Mouse (Mus musculus): ENCODE results near the gene Vmn1r189. TPM values are rescaled to one million over a fixed set of nuclear protein-coding genes. Genes with fewer than 3 reads are reported as not detected.
"Not testable (repeated sequence)": the region's sequence is repeated elsewhere in the genome, so short reads cannot be mapped to it uniquely, and the experiment has no call there.

The Vmn1r189 gene
- polyA plus RNA-seq (2015; fragmentation: Nextera tagmentation; extraction: Ambion mirVana): not detected in 2 replicates

DNA sequence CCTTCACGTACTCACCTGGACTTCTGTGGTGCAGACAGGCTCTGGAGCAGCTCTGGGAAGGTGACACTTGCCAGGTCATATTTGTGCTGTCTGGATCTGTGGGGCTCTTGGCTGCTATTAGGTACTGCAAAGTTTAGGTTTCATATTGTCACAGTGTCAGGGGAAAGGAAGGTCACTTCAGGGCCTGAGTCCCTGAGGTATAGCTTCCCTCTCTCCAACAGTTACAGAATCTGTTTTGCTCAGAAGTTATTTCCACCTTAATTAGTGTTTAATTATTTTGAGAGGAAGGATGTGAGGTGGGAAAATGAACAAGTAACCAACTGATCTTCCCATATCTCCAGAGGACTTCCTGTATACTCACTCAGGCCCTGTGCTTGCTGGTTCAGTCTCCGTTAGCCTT is at the start of gene Vmn1r189:
Gene Vmn1r189, minus strand, starts transcription at position 101 of the 400 bp plus-strand sequence.
- not testable (repeated sequence) for H3K4me2 ChIP-seq

DNA sequence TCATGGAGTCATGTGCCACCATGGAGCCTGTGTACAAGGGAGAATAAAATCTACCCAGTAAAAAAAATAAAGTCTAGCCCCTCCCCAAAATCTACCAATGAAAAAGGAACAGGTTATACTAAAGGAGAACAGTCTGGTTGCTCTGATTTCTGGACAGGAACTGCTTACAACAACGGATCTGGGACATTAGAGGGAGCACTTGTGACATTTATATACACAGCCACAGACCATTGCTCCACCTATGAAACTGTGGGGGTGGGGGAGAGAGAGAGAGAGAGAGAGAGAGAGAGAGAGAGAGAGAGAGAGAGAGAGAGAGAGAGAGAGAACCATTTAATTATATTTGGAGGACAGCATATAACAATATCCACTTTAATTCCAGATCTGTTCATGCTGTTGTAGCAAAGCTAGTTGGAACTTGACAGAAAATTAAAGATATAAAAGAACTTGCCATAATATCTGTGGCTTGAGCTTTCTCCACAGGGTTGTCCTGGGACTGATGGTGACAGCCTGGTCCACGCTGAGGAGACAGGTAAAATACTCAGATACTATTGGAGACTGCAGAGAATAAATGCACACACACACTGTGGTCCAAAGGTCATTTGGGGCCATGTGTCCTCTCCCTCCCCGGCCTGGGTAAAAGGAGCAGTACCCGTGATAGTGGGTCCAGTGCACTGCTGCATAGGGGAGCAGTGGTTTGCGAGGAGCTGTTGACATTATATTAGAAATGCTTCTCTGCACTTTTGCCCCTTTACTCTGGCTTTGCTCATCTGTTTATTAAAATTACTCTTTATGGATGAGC is 31.1 kb upstream of the Vmn1r189 start:
- ATAC-seq (replicated peaks; ENCODE audit: low FRiP score); H3K36me3 ChIP-seq; H3K27ac ChIP-seq; H3K4me2 ChIP-seq; H3K27me3 ChIP-seq; H3K4me3 ChIP-seq (replicated peaks); H3K4me1 ChIP-seq; H3K9me3 ChIP-seq (replicated peaks); H3K9ac ChIP-seq: not testable (repeated sequence)
- 72% methylated on average over 5 of the region's 5 CpGs for WGBS

More for the DNA sequence above, at the start of gene Vmn1r189:
- not testable (repeated sequence) for H3K9ac ChIP-seq; H3K27ac ChIP-seq; H3K36me3 ChIP-seq; ATAC-seq (replicated peaks; ENCODE audit: low FRiP score); H3K9me3 ChIP-seq (replicated peaks); H3K27me3 ChIP-seq; H3K4me3 ChIP-seq (replicated peaks); H3K4me1 ChIP-seq
- 96% methylated on average over 2 of the region's 2 CpGs for WGBS

DNA sequence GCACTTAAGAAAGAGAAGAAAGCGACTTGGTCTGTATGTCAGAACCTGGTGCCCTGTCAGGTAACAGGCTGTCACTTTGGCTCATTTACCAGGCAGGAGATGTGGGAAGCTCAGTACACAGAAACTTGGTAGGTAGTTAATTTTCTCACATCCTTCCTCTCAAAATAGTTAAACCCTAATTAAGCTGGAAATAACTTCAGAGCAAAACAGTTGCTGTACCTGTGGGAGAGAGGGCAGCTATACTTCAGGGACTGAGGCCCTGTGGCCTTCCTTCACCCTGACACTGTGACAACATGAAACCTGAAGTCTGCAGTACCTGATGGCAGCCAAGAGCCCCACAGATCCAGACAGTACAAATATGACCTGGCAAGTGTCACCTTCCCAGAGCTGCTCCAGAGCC is 21.5 kb downstream of the Vmn1r189 start, which contains the start of gene Vmn1r188:
Gene Vmn1r188, plus strand, starts transcription at position 301 of the 400 bp plus-strand sequence.
- ATAC-seq (replicated peaks; ENCODE audit: low FRiP score); H3K4me3 ChIP-seq (replicated peaks); H3K9me3 ChIP-seq (replicated peaks); H3K27ac ChIP-seq; H3K4me2 ChIP-seq; H3K36me3 ChIP-seq; H3K4me1 ChIP-seq; H3K9ac ChIP-seq; H3K27me3 ChIP-seq: not testable (repeated sequence)
- WGBS: 82% methylated on average over 1 of the region's 1 CpGs

DNA sequence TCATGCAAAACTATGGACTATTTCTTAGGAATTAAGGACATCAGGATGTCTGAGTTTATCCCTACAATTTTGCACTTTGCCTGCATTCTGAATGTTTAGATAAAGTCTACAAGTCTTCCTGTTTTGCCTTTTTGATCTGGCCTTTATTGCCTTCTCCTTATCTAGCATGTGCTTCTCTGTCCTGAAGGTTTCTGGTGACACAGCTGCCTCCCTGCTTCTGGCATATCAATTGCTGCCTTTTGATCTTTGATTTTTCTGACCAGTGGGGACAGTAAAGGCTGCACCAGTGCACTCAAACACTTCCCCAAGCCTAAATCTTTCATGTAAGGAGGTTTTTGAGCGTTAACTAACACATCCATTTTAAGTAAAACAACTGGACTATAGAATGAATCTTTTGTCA is 42.2 kb downstream of the Vmn1r189 start:
- no peaks in the 10 kb centered on the region for H3K36me3 ChIP-seq
- H3K27me3 ChIP-seq: no peaks in the 10 kb centered on the region
- no peak for ATAC-seq (replicated peaks; ENCODE audit: low FRiP score)
- no peaks in the 10 kb centered on the region for H3K4me1 ChIP-seq
- H3K4me2 ChIP-seq: no peak overlapping the region
- no peak overlapping the region for H3K9ac ChIP-seq
- no peak overlapping the region for H3K27ac ChIP-seq
- no peaks in the 10 kb centered on the region for H3K9me3 ChIP-seq (replicated peaks)
- 44% methylated on average over 1 of the region's 1 CpGs for WGBS
- no peak overlapping the region for H3K4me3 ChIP-seq (replicated peaks)

DNA sequence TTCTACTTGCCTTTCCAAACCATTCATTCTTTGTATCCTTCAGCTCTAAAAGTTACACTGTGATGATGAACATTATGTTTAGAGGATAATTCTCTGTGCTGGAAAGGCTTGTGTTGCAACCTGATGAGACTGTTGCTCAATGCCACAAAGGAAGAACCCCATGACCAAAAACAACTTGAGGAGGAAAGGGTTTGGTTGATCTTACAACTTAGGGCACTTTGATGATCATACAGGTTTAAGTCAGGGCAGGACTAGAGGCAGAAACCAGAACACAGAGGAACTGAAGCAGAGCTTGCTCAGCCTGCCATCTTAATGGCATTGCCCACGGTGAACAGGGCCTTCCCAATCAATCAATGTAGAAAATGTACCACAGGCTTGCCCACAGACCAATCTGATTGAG is 44.2 kb downstream of the Vmn1r189 start:
- no peaks in the 10 kb centered on the region for H3K9me3 ChIP-seq (replicated peaks)
- no peaks in the 10 kb centered on the region for H3K27me3 ChIP-seq
- no peak overlapping the region for H3K27ac ChIP-seq
- no peak overlapping the region for H3K4me3 ChIP-seq (replicated peaks)
- H3K4me1 ChIP-seq: no peaks in the 10 kb centered on the region
- WGBS: 79% methylated on average over 1 of the region's 1 CpGs
- no peak for ATAC-seq (replicated peaks; ENCODE audit: low FRiP score)
- no peaks in the 10 kb centered on the region for H3K36me3 ChIP-seq
- no peak overlapping the region for H3K9ac ChIP-seq
- H3K4me2 ChIP-seq: no peak overlapping the region

DNA sequence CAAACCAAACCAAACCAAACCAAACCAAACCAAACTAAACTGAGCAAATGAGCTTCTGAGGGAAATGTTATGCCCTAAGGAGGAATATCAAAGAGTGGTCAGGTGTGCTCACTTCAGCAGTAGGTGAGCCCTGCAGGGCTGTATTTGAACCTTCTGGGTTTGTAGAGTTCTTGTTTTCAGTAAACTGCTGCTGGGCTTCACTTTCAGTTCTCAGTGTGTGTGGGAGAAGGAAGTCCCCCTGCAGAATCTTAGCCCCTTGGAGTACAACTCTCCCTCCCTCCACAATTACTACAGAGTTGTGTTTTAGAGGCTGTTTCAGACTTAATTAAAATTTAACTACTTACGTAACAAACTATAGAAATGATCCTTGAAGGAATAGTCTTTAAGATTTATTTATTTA is 51.9 kb downstream of the Vmn1r189 start:
- no peaks in the 10 kb centered on the region for H3K9me3 ChIP-seq (replicated peaks)
- no peaks in the 10 kb centered on the region for H3K36me3 ChIP-seq
- 97% methylated on average over 1 of the region's 1 CpGs for WGBS
- H3K4me3 ChIP-seq (replicated peaks): no peak overlapping the region
- H3K27me3 ChIP-seq: no peaks in the 10 kb centered on the region
- peaks cover 2% of the 10 kb centered on the region; the same call in 1 of the 2 replicates for H3K4me1 ChIP-seq
- no peak overlapping the region for H3K27ac ChIP-seq
- H3K9ac ChIP-seq: no peak overlapping the region
- H3K4me2 ChIP-seq: no peak overlapping the region
- ATAC-seq (replicated peaks; ENCODE audit: low FRiP score): no peak

DNA sequence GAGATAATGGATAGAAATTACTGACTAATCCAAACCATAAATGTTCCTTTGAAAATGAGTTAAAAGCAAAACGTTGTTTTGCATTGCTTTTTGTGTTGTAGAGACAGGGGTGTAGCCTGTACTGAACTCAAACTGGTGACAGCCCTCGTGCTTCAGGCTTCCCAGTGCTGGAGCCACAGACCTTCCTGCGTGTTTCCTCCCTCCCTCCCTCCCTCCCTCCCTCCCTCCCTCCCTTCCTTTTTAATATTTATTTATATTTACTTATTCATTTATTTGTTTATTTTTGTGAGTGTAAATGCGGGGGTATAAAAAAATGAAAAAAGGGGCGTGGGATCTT is 54.1 kb downstream of the Vmn1r189 start:
- H3K9me3 ChIP-seq (replicated peaks): no peaks in the 10 kb centered on the region
- 11% methylated on average over 5 of the region's 5 CpGs for WGBS
- peak overlapping the region; percentile 59 for H3K4me3 ChIP-seq (replicated peaks)
- no peak for ATAC-seq (replicated peaks; ENCODE audit: low FRiP score)
- H3K27me3 ChIP-seq: no peaks in the 10 kb centered on the region
- no peaks in the 10 kb centered on the region for H3K36me3 ChIP-seq
- peak overlapping the region; percentile 60 for H3K9ac ChIP-seq
- peak overlapping the region; percentile 93 for H3K27ac ChIP-seq
- H3K4me1 ChIP-seq: peaks cover 2% of the 10 kb centered on the region; the same call in 1 of the 2 replicates
- H3K4me2 ChIP-seq: peak overlapping the region; percentile 69

DNA sequence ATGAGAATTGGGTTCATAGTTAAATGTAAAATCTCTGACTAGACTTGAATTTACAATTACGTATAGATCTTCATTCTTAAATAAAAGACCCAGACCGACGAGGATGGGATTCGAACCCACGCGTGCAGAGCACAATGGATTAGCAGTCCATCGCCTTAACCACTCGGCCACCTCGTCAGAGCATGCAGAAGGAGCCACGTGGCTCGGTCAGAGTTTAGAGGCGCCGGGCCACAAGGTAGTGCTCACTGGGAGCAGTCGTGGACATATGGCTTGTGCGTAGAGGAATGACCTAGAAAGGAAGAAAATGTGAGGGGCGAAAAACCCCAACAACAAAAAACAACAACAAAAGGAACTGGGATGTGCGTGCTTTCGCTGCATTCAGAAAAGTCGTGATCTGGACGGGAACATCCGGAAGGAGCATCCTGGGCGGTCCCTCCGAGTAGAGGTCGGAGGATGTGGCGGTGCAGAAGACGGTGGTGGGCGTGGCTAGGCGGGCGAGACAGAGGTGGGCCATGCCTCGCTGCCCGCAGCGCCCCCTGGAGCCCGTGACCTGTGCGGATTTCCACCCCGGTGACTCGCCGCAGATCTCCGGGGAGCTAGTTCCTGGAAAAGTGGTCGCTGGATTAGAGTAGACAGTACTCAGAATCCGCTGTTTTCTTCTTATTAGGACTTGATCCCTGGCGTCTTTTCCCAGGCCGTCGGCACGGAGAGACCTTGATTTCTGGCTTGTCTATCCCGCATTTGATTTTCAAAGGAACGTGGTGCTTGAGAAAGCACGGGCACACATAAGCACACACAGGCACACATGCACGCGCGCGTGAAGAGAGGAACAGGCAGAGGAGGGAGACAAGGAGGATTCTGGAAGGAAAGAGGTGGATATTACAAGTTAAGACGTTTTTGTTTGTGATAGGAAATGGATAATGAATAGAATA is 54.8 kb downstream of the Vmn1r189 start:
- H3K4me1 ChIP-seq: peaks cover 2% of the 10 kb centered on the region; the same call in 1 of the 2 replicates
- peak overlapping the region; percentile 69 for H3K4me2 ChIP-seq
- no peaks in the 10 kb centered on the region for H3K27me3 ChIP-seq
- H3K36me3 ChIP-seq: no peaks in the 10 kb centered on the region
- no peaks in the 10 kb centered on the region for H3K9me3 ChIP-seq (replicated peaks)
- H3K9ac ChIP-seq: peak overlapping the region; percentile 60
- WGBS: under 1% methylated on average over 52 of the region's 52 CpGs
- peak overlapping the region; percentile 93 for H3K27ac ChIP-seq
- H3K4me3 ChIP-seq (replicated peaks): peak overlapping the region; percentile 59
- ATAC-seq (replicated peaks; ENCODE audit: low FRiP score): peak; percentile 96

Small RNA genes within 50 kb of the gene (microRNA-seq; reads per million reads assigned to microRNA genes)
- gene Gm26300: not detected

Other genes starting within 250 kb of the Vmn1r189 start
- gene Zfp184, start 160.7 kb downstream of the Vmn1r189 start, polyA plus RNA-seq (2015; fragmentation: Nextera tagmentation; extraction: Ambion mirVana): 12.1 and 12.5 TPM in 2 replicates
- 0.08 and 0.17 TPM in 2 replicates for gene Pom121l2, start 124.6 kb downstream of the Vmn1r189 start, polyA plus RNA-seq (2015; fragmentation: Nextera tagmentation; extraction: Ambion mirVana)
- 0.14 and 0.35 TPM in 2 replicates for gene Prss16, start 96.1 kb downstream of the Vmn1r189 start, polyA plus RNA-seq (2015; fragmentation: Nextera tagmentation; extraction: Ambion mirVana)
- gene Hist1h2ah, start 70.3 kb downstream of the Vmn1r189 start, polyA plus RNA-seq (2015; fragmentation: Nextera tagmentation; extraction: Ambion mirVana): 9.8 and 11.2 TPM in 2 replicates
- gene Hist1h2bk, start 70.0 kb downstream of the Vmn1r189 start, polyA plus RNA-seq (2015; fragmentation: Nextera tagmentation; extraction: Ambion mirVana): 8.8 and 12.6 TPM in 2 replicates
- 30.5 and 31.4 TPM in 2 replicates for gene Hist1h4i, start 64.5 kb downstream of the Vmn1r189 start, polyA plus RNA-seq (2015; fragmentation: Nextera tagmentation; extraction: Ambion mirVana)
- gene Hist1h2ag, start 62.9 kb downstream of the Vmn1r189 start, polyA plus RNA-seq (2015; fragmentation: Nextera tagmentation; extraction: Ambion mirVana): 59.1 and 68.1 TPM in 2 replicates
- gene Hist1h2bj, start 62.6 kb downstream of the Vmn1r189 start, polyA plus RNA-seq (2015; fragmentation: Nextera tagmentation; extraction: Ambion mirVana): 16.8 and 19.2 TPM in 2 replicates
- gene Vmn1r188, start 21.4 kb downstream of the Vmn1r189 start, polyA plus RNA-seq (2015; fragmentation: Nextera tagmentation; extraction: Ambion mirVana): not detected in 2 replicates
- not detected in 2 replicates for gene Vmn1r191, start 78.1 kb upstream of the Vmn1r189 start, polyA plus RNA-seq (2015; fragmentation: Nextera tagmentation; extraction: Ambion mirVana)
- not detected in 2 replicates for gene Vmn1r192, start 85.3 kb upstream of the Vmn1r189 start, polyA plus RNA-seq (2015; fragmentation: Nextera tagmentation; extraction: Ambion mirVana)
- not detected in 2 replicates for gene Vmn1r193, start 117.3 kb upstream of the Vmn1r189 start, polyA plus RNA-seq (2015; fragmentation: Nextera tagmentation; extraction: Ambion mirVana)
- gene Vmn1r194, start 138.4 kb upstream of the Vmn1r189 start, polyA plus RNA-seq (2015; fragmentation: Nextera tagmentation; extraction: Ambion mirVana): not detected in 2 replicates
- gene Vmn1r195, start 164.7 kb upstream of the Vmn1r189 start, polyA plus RNA-seq (2015; fragmentation: Nextera tagmentation; extraction: Ambion mirVana): not detected in 2 replicates
- gene Vmn1r196, start 184.1 kb upstream of the Vmn1r189 start, polyA plus RNA-seq (2015; fragmentation: Nextera tagmentation; extraction: Ambion mirVana): not detected in 2 replicates
- gene Vmn1r197, start 218.8 kb upstream of the Vmn1r189 start, polyA plus RNA-seq (2015; fragmentation: Nextera tagmentation; extraction: Ambion mirVana): not detected in 2 replicates
- not detected in 2 replicates for gene Vmn1r198, start 244.5 kb upstream of the Vmn1r189 start, polyA plus RNA-seq (2015; fragmentation: Nextera tagmentation; extraction: Ambion mirVana)

Data from kidney, embryonic 15.5 days (tissue).